19 mouse cellular contexts compared by ENCODE assay signal in genomic region chr6:89037901-89038300, GRCm38 (mm10).
DNase-seq lines count a peak whose midpoint lies in the region; ATAC-seq and TF ChIP-seq lines count a peak whose summit lies in the region.
"Had no signal": no experiment of that assay in that cellular context is flagged by ENCODE, and none has a peak within 500 bp of the region (broad histone marks: within the 10 kb centered on the region; RNA-seq: fewer than 3 reads in every experiment).

No protein-coding gene starts in this region.

- peak overlapping the region; percentile 47; the same call in 1 of the 2 replicates for H3K27ac ChIP-seq in lung, postnatal 0 days (ENCODE audit: low read length)
- H3K27ac ChIP-seq: embryonic facial prominence, embryonic 13.5 days; forebrain, embryonic 13.5 days; gastrocnemius, adult 2 months; hindbrain, embryonic 12.5 days had no signal

- no peak overlapping the region for H3K4me3 ChIP-seq in lung, postnatal 0 days (ENCODE audit: low read depth, low read length)
- H3K4me3 ChIP-seq: embryonic facial prominence, embryonic 13.5 days; forebrain, embryonic 13.5 days; gastrocnemius, adult 2 months; heart, embryonic 12.5 days; hindbrain, embryonic 12.5 days had no signal

- no peaks in the 10 kb centered on the region for H3K36me3 ChIP-seq in lung, postnatal 0 days (ENCODE audit: insufficient read depth, low read length)
- no peaks in the 10 kb centered on the region for H3K36me3 ChIP-seq in splenic B cell, adult 2 months (ENCODE audit: control insufficient read depth, insufficient read depth, low read length, poor library complexity, severe bottlenecking)
- H3K36me3 ChIP-seq: embryonic facial prominence, embryonic 13.5 days; heart, embryonic 12.5 days; hindbrain, embryonic 12.5 days had no signal

- DNase-seq in lung, postnatal 0 days (ENCODE audit: low spot score) = no peak
- DNase-seq in lung, adult 18-20 months = no peak
- peak; percentile 59 for DNase-seq in thymus, postnatal 0 days (ENCODE audit: low spot score)
- no peak for DNase-seq in thymus, postnatal 25 days
- peak; percentile 46 to 62 for DNase-seq in B cell, adult 2 months
- DNase-seq in splenic B cell, adult 2 months (ENCODE audit: low read depth, low spot score) = peak; percentile 27
- DNase-seq in c-Kit-positive CD71-positive TER-119-positive erythroid progenitor cells, embryonic 14.5 days (ENCODE audit: low spot score) = no peak
- DNase-seq: adrenal gland, postnatal 10 days; cerebellum, adult 18-20 months; cerebellum, adult 9-11 months; cerebellum, postnatal 36 days; forebrain, postnatal 0 days; gastrocnemius, adult 2 months; gastrocnemius, postnatal 25 days had no signal

- no peak overlapping the region for H3K4me2 ChIP-seq in lung, postnatal 0 days (replicated peaks; ENCODE audit: low read depth, low read length)
- H3K4me2 ChIP-seq: embryonic facial prominence, embryonic 13.5 days; forebrain, embryonic 13.5 days; heart, embryonic 12.5 days; hindbrain, embryonic 12.5 days had no signal

- TF ChIP-seq EP300 in lung, postnatal 0 days (IDR thresholded peaks at IDR 0.05) = no peak

- no peak overlapping the region for H3K9ac ChIP-seq in lung, postnatal 0 days (replicated peaks; ENCODE audit: low read depth)
- H3K9ac ChIP-seq: embryonic facial prominence, embryonic 13.5 days; forebrain, embryonic 13.5 days; forebrain, postnatal 0 days; heart, embryonic 12.5 days; hindbrain, embryonic 12.5 days had no signal

- 38% methylated on average over 7 of the region's 7 CpGs for WGBS in lung, postnatal 0 days

- no peaks in the 10 kb centered on the region for H3K27me3 ChIP-seq in lung, postnatal 0 days (replicated peaks; ENCODE audit: insufficient read depth, low read length)
- no peaks in the 10 kb centered on the region for H3K27me3 ChIP-seq in splenic B cell, adult 2 months (ENCODE audit: control insufficient read depth, insufficient read depth, low read length, poor library complexity, severe bottlenecking)

- no peak for TF ChIP-seq CTCF in lung, postnatal 0 days (IDR thresholded peaks at IDR 0.05)

- no peak for ATAC-seq in lung, postnatal 0 days
- ATAC-seq: forebrain, embryonic 13.5 days; forebrain, postnatal 0 days; hindbrain, embryonic 16.5 days had no signal

- H3K9me3 ChIP-seq in lung, postnatal 0 days (ENCODE audit: low read length) = no peaks in the 10 kb centered on the region
- H3K9me3 ChIP-seq: embryonic facial prominence, embryonic 13.5 days; forebrain, embryonic 13.5 days; heart, embryonic 12.5 days; hindbrain, embryonic 12.5 days had no signal

- 0 out of 2 replicates have a peak, but pooled peaks cover 3% of the 10 kb centered on the region for H3K4me1 ChIP-seq in lung, postnatal 0 days (ENCODE audit: insufficient read depth, low read depth, low read length)

Comparison
In these comparisons a context has a peak if more than half of its experiments do, and no peak if none do; other contexts are left out.
1. DNase-seq: peak in thymus, postnatal 0 days (single experiment), B cell, adult 2 months (2 of 2) and splenic B cell, adult 2 months (single experiment); none in lung, postnatal 0 days (single experiment), lung, adult 18-20 months (0 of 2), thymus, postnatal 25 days (single experiment) and c-Kit-positive CD71-positive TER-119-positive erythroid progenitor cells, embryonic 14.5 days (single experiment).